Mouse (Mus musculus) left cerebral cortex, adult 18-20 months (tissue): ENCODE results near the gene Sprtn. TPM values are rescaled to one million over a fixed set of nuclear protein-coding genes. Genes with fewer than 3 reads are reported as not detected.

Source experiments
- DNase-seq, 2 experiments: peaks; one replicate each; pipeline ENCODE4 v3.0.0; 2021 to 2022; ENCODE audit warnings: low spot score in 2 of 2, mixed read lengths in 1 of 2
- long read RNA-seq, 2 experiments: library from polyadenylated mRNA; stranded (forward); transcript quantifications; one replicate each; pipeline ENCODE4 v2.0.0; 2021
- total RNA-seq, 2 experiments: library from RNA; stranded (reverse); gene quantifications; 2 replicates each; pipeline ENCODE4 v1.2.3; 2021

Gene Sprtn
- 10 to 100 TPM; 13.0 to 13.5 TPM for total RNA-seq
- long read RNA-seq, experiment 1, full-length matches to known transcripts: 5 of 8 reads
- long read RNA-seq, experiment 1, partial matches to known transcripts: 0 of 8 reads
- long read RNA-seq, experiment 1, other reads (novel, unspliced or antisense): 3 of 8 reads
- long read RNA-seq, experiment 2, full-length matches to known transcripts: 3 of 8 reads
- long read RNA-seq, experiment 2, partial matches to known transcripts: 1 of 8 reads
- long read RNA-seq, experiment 2, other reads (novel, unspliced or antisense): 4 of 8 reads

- DNase-seq: peak; percentile 97 to 98
These were observed at the start of gene Sprtn, which contains the start of gene Exoc8 for GRCm38 (mm10) chr8:124897386-124898250. Sprtn (plus strand) TSS chr8:124897886. Exoc8 (minus strand) TSS chr8:124897705.

- DNase-seq: no peak
These were observed 44.2 kb upstream of the Sprtn start for GRCm38 (mm10) chr8:124853511-124853910.

GRCm38 (mm10) chr8:124859466-124859865 lies 38.2 kb upstream of the Sprtn start:
- no peak for DNase-seq

- no peak for DNase-seq
These were observed 37.5 kb upstream of the Sprtn start for GRCm38 (mm10) chr8:124860188-124860587.

GRCm38 (mm10) chr8:124862321-124863162 lies 35.1 kb upstream of the Sprtn start, which contains the start of the genes Gnpat and 2810004N23Rik:
Gnpat (plus strand) TSS chr8:124863033.
2810004N23Rik (minus strand) TSS chr8:124863120.
- DNase-seq: peak; percentile 94

- no peak for DNase-seq
These were observed 34.5 kb upstream of the Sprtn start for GRCm38 (mm10) chr8:124863163-124863677.

GRCm38 (mm10) chr8:124863729-124864128 lies 34.0 kb upstream of the Sprtn start:
- DNase-seq: no peak

GRCm38 (mm10) chr8:124866669-124867068 lies 31.0 kb upstream of the Sprtn start:
- no peak for DNase-seq

- no peak for DNase-seq
These were observed 30.6 kb upstream of the Sprtn start for GRCm38 (mm10) chr8:124867126-124867525.

GRCm38 (mm10) chr8:124869708-124870107 lies 28.0 kb upstream of the Sprtn start:
- no peak for DNase-seq

GRCm38 (mm10) chr8:124871474-124871873 lies 26.2 kb upstream of the Sprtn start:
- DNase-seq: no peak

GRCm38 (mm10) chr8:124872081-124872480 lies 25.6 kb upstream of the Sprtn start:
- DNase-seq: no peak

GRCm38 (mm10) chr8:124872690-124873089 lies 25.0 kb upstream of the Sprtn start:
- no peak for DNase-seq

- DNase-seq: peak in 1 of 2 experiments; percentile 15
These were observed 19.5 kb upstream of the Sprtn start for GRCm38 (mm10) chr8:124878141-124878540.

- no peak for DNase-seq
These were observed 18.6 kb upstream of the Sprtn start for GRCm38 (mm10) chr8:124878946-124879526.

- DNase-seq: no peak
These were observed 9.3 kb upstream of the Sprtn start for GRCm38 (mm10) chr8:124888385-124888784.

- no peak for DNase-seq
These were observed 5.1 kb upstream of the Sprtn start for GRCm38 (mm10) chr8:124892596-124892995.

GRCm38 (mm10) chr8:124896010-124896631 lies 1.6 kb upstream of the Sprtn start:
- DNase-seq: no peak

- DNase-seq: peak; percentile 61 to 74
These were observed 877 bp upstream of the Sprtn start for GRCm38 (mm10) chr8:124896632-124897385.
